Mouse (Mus musculus) forebrain, postnatal 0 days (tissue): ENCODE measurements around the gene Myb. TPM values are rescaled to one million over a fixed set of nuclear protein-coding genes. Genes with fewer than 3 reads are reported as not detected.

Experiments
- ATAC-seq: fragments of 200-750 bp; cut with Nextera tagmentation; 2 replicates; pipeline ENCODE4 v1.8.0; 2017; ENCODE audit warnings: mild to moderate bottlenecking, moderate library complexity
- DNase-seq: peaks from one replicate; pipeline ENCODE4 v3.0.0-alpha.2; 2015
- H3K27ac ChIP-seq: fragments of 300-500 bp; sonication (generic); 2 replicates; pipeline ENCODE4 v1.5.1; 2014; ENCODE audit warnings: low read depth, mild to moderate bottlenecking, antibody characterized with exemption, low read length, moderate library complexity, mixed read lengths
- H3K27me3 ChIP-seq: fragments of 300-500 bp; sonication (generic); 2 replicates; pipeline ENCODE4 v1.6.1; 2014; ENCODE audit warnings: mild to moderate bottlenecking, low read length, mixed read lengths; ENCODE audit not compliant: insufficient read depth
- H3K36me3 ChIP-seq: fragments of 300-500 bp; sonication (generic); 2 replicates; pipeline ENCODE4 v1.6.1; 2014; ENCODE audit warnings: mild to moderate bottlenecking, moderate library complexity; ENCODE audit not compliant: insufficient read depth
- H3K4me1 ChIP-seq: fragments of 300-500 bp; sonication (generic); 2 replicates; pipeline ENCODE4 v1.6.1; 2014; ENCODE audit warnings: antibody characterized with exemption; ENCODE audit not compliant: insufficient read depth
- H3K4me2 ChIP-seq: fragments of 300-500 bp; sonication (generic); 2 replicates; pipeline ENCODE4 v1.6.1; 2014; ENCODE audit warnings: low read depth, mild to moderate bottlenecking, moderate library complexity
- H3K4me3 ChIP-seq: fragments of 300-500 bp; sonication (generic); 2 replicates; pipeline ENCODE4 v1.5.1; 2014; ENCODE audit warnings: low read depth, low read length, mixed read lengths
- H3K9ac ChIP-seq: fragments of 300-500 bp; sonication (generic); 2 replicates; pipeline ENCODE4 v1.6.1; 2014; ENCODE audit warnings: mild to moderate bottlenecking
- H3K9me3 ChIP-seq: fragments of 300-500 bp; sonication (generic); 2 replicates; pipeline ENCODE4 v1.6.1; 2016; ENCODE audit warnings: low read length
- CTCF ChIP-seq: sonication (generic); IDR thresholded peaks from 2 replicates; pipeline ENCODE4 v1.5.1; 2016; ENCODE audit warnings: antibody characterized with exemption, control low read depth, low read depth
- WGBS: fragments of 180-500 bp; shearing (Covaris S2); extraction: QIAGEN DNeasy Blood & Tissue Kit; methylation state at CpG from one replicate; pipeline ENCODE4 v1.1.7; 2014; 5-methylcytosine and 5-hydroxymethylcytosine counted together
- polyA plus RNA-seq: library from polyadenylated mRNA; unstranded; fragments of >200 nt; fragmentation: Nextera tagmentation; extraction: Ambion mirVana; gene quantifications from 2 replicates; pipeline ENCODE4 v1.2.1, GENCODE M21; 2015
- total RNA-seq: library from RNA; depleted of rRNA; stranded (reverse); fragments of >200 nt; gene quantifications from 2 replicates; pipeline ENCODE4 v1.2.3, GENCODE M21; 2014

Gene Myb
- total and polyA plus RNA-seq, 2 experiments from 2014 or later = 1.8 to 4.1 TPM

GRCm38 (mm10) chr10:21105206-21105605, 55.6 kb downstream of the Myb start:
- H3K4me3 ChIP-seq = no peak overlapping the region

GRCm38 (mm10) chr10:21102689-21103088, 58.1 kb downstream of the Myb start:
- H3K4me3 ChIP-seq = no peak overlapping the region
- H3K9me3 ChIP-seq = no peaks in the 10 kb centered on the region
- DNase-seq (no peak), ATAC-seq (no peak)
- no peak overlapping the region for H3K4me2 ChIP-seq
- no peaks in the 10 kb centered on the region for H3K36me3 ChIP-seq
- no peak overlapping the region for H3K27ac ChIP-seq
- no peaks in the 10 kb centered on the region; the same call in 1 of the 2 replicates for H3K27me3 ChIP-seq
- no peak overlapping the region for H3K9ac ChIP-seq
- no peak for TF ChIP-seq CTCF
- H3K4me1 ChIP-seq = no peaks in the 10 kb centered on the region
- WGBS = 72% methylated on average over 7 of the region's 7 CpGs

More at GRCm38 (mm10) chr10:21105206-21105605, 55.6 kb downstream of the Myb start:
- no peaks in the 10 kb centered on the region for H3K4me1 ChIP-seq
- H3K27ac ChIP-seq = no peak overlapping the region
- no peak for TF ChIP-seq CTCF
- H3K4me2 ChIP-seq = no peak overlapping the region
- no peaks in the 10 kb centered on the region for H3K9me3 ChIP-seq
- no peak overlapping the region for H3K9ac ChIP-seq
- no peak for ATAC-seq
- DNase-seq = no peak
- 68% methylated on average over 2 of the region's 2 CpGs for WGBS
- no peaks in the 10 kb centered on the region; the same call in 1 of the 2 replicates for H3K27me3 ChIP-seq
- H3K36me3 ChIP-seq = no peaks in the 10 kb centered on the region

- Histone ChIP-seq H3K27ac (no peak overlapping the region), H3K4me2 (no peak overlapping the region), H3K27me3 (no peaks in the 10 kb centered on the region; the same call in 1 of the 2 replicates), H3K4me3 (no peak overlapping the region), H3K9me3 (no peaks in the 10 kb centered on the region), H3K4me1 (no peaks in the 10 kb centered on the region), H3K36me3 (no peaks in the 10 kb centered on the region), H3K9ac (no peak overlapping the region)
- ATAC-seq (no peak), DNase-seq (no peak)
- TF ChIP-seq CTCF = no peak
- WGBS = 15% methylated on average over 4 of the region's 4 CpGs
Observed at GRCm38 (mm10) chr10:21101948-21102347, 58.8 kb downstream of the Myb start.

- H3K27ac ChIP-seq = no peak overlapping the region
- H3K9ac ChIP-seq = no peak overlapping the region
- H3K9me3 ChIP-seq = no peaks in the 10 kb centered on the region
- WGBS = 30% methylated on average over 9 of the region's 9 CpGs
- no peaks in the 10 kb centered on the region for H3K36me3 ChIP-seq
- no peaks in the 10 kb centered on the region; the same call in 1 of the 2 replicates for H3K27me3 ChIP-seq
- DNase-seq = no peak
- no peaks in the 10 kb centered on the region for H3K4me1 ChIP-seq
- no peak overlapping the region for H3K4me3 ChIP-seq
- TF ChIP-seq CTCF = no peak
- ATAC-seq = no peak
- no peak overlapping the region for H3K4me2 ChIP-seq
Observed at GRCm38 (mm10) chr10:21100646-21101249, 60.0 kb downstream of the Myb start.

GRCm38 (mm10) chr10:21099515-21099914, 61.3 kb downstream of the Myb start:
- Histone ChIP-seq H3K9ac (no peak overlapping the region), H3K27me3 (no peaks in the 10 kb centered on the region; the same call in 1 of the 2 replicates), H3K4me3 (no peak overlapping the region), H3K27ac (no peak overlapping the region), H3K4me1 (no peaks in the 10 kb centered on the region), H3K4me2 (no peak overlapping the region), H3K36me3 (no peaks in the 10 kb centered on the region), H3K9me3 (no peaks in the 10 kb centered on the region)
- whole genome bisulfite sequencing = 81% methylated on average over 7 of the region's 7 CpGs
- ATAC-seq (no peak), DNase-seq (no peak)
- TF ChIP-seq CTCF = no peak

GRCm38 (mm10) chr10:21095541-21095940, 65.2 kb downstream of the Myb start:
- no peak overlapping the region for H3K4me2 ChIP-seq
- no peaks in the 10 kb centered on the region for H3K27me3 ChIP-seq
- H3K4me1 ChIP-seq = no peaks in the 10 kb centered on the region
- DNase-seq (no peak), ATAC-seq (no peak)
- no peak overlapping the region for H3K4me3 ChIP-seq
- no peaks in the 10 kb centered on the region for H3K36me3 ChIP-seq
- no peak for TF ChIP-seq CTCF
- H3K27ac ChIP-seq = no peak overlapping the region
- no peaks in the 10 kb centered on the region for H3K9me3 ChIP-seq
- 69% methylated on average over 14 of the region's 14 CpGs for WGBS
- H3K9ac ChIP-seq = no peak overlapping the region

- H3K27me3 ChIP-seq = no peaks in the 10 kb centered on the region
- no peaks in the 10 kb centered on the region for H3K36me3 ChIP-seq
- H3K9me3 ChIP-seq = no peaks in the 10 kb centered on the region
- H3K9ac ChIP-seq = no peak overlapping the region
- DNase-seq (no peak), ATAC-seq (no peak)
- H3K27ac ChIP-seq = no peak overlapping the region
- no peaks in the 10 kb centered on the region for H3K4me1 ChIP-seq
- WGBS = 95% methylated on average over 2 of the region's 2 CpGs
- no peak for TF ChIP-seq CTCF
- H3K4me3 ChIP-seq = no peak overlapping the region
- no peak overlapping the region for H3K4me2 ChIP-seq
Observed at GRCm38 (mm10) chr10:21094896-21095295, 65.9 kb downstream of the Myb start.
